Mouse (Mus musculus) lung, embryonic 14.5 days (tissue): ENCODE measurements around the gene Man1a2. TPM values are rescaled to one million over a fixed set of nuclear protein-coding genes. Genes with fewer than 3 reads are reported as not detected.

ENCODE experiments used
- ATAC-seq: fragments of 200-750 bp; cut with Nextera tagmentation; 2 replicates; pipeline ENCODE4 v1.8.0; 2017; ENCODE audit warnings: mild to moderate bottlenecking, moderate TSS enrichment, moderate library complexity; ENCODE audit not compliant: insufficient read depth
- DNase-seq: peaks from one replicate; pipeline ENCODE4 v3.0.0-alpha.2; 2015
- H3K27ac ChIP-seq: fragments of 300-500 bp; sonication (generic); 2 replicates; pipeline ENCODE4 v1.5.1; 2014; ENCODE audit warnings: low read depth, mild to moderate bottlenecking, moderate library complexity
- H3K27me3 ChIP-seq: fragments of 300-500 bp; sonication (generic); 2 replicates; pipeline ENCODE4 v1.6.1; 2014; ENCODE audit warnings: low read length, control low read depth; ENCODE audit not compliant: insufficient read depth
- H3K36me3 ChIP-seq: fragments of 300-500 bp; sonication (generic); 2 replicates; pipeline ENCODE4 v1.6.1; 2014; ENCODE audit warnings: control low read depth; ENCODE audit not compliant: insufficient read depth
- H3K4me1 ChIP-seq: fragments of 300-500 bp; sonication (generic); 2 replicates; pipeline ENCODE4 v1.6.1; 2014; ENCODE audit warnings: antibody characterized with exemption, control low read depth; ENCODE audit not compliant: insufficient read depth
- H3K4me2 ChIP-seq: fragments of 300-500 bp; sonication (generic); 2 replicates; pipeline ENCODE4 v1.6.1; 2014; ENCODE audit warnings: mild to moderate bottlenecking
- H3K4me3 ChIP-seq: fragments of 300-500 bp; sonication (generic); 2 replicates; pipeline ENCODE4 v1.5.1; 2014; ENCODE audit warnings: low read depth, low read length
- H3K9ac ChIP-seq: fragments of 300-500 bp; sonication (generic); 2 replicates; pipeline ENCODE4 v1.6.1; 2014
- H3K9me3 ChIP-seq: fragments of 300-500 bp; sonication (generic); 2 replicates; pipeline ENCODE4 v1.6.1; 2016; ENCODE audit warnings: low read depth, low read length, control low read depth
- CTCF ChIP-seq: IDR thresholded peaks from 2 replicates; pipeline ENCODE4 v1.5.1; 2016; ENCODE audit warnings: antibody characterized with exemption, low read depth
- WGBS: fragments of 180-500 bp; shearing (Covaris S2); extraction: QIAGEN DNeasy Blood & Tissue Kit; methylation state at CpG from one replicate; pipeline ENCODE4 v1.1.7; 2014; 5-methylcytosine and 5-hydroxymethylcytosine counted together
- polyA plus RNA-seq: library from polyadenylated mRNA; unstranded; fragments of >200 nt; fragmentation: Nextera tagmentation; extraction: Ambion mirVana; gene quantifications from 2 replicates; pipeline ENCODE4 v1.2.1, GENCODE M21; 2014

The Man1a2 gene
- polyA plus RNA-seq, 1 experiment from 2014 or later: 90.1 TPM

- H3K27ac ChIP-seq: no peak overlapping the region
- no peaks in the 10 kb centered on the region for H3K4me1 ChIP-seq
- no peak overlapping the region for H3K9ac ChIP-seq
- ATAC-seq (no peak), DNase-seq (no peak)
- no peak overlapping the region for H3K4me3 ChIP-seq
- no peaks in the 10 kb centered on the region for H3K9me3 ChIP-seq
- 96% methylated on average over 2 of the region's 2 CpGs for WGBS
- H3K36me3 ChIP-seq: no peaks in the 10 kb centered on the region
- H3K4me2 ChIP-seq: no peak overlapping the region
- H3K27me3 ChIP-seq: no peaks in the 10 kb centered on the region
- no peak for TF ChIP-seq CTCF
Measured at GRCm38 (mm10) chr3:100536686-100537085, 148.6 kb downstream of the Man1a2 start.

DNA sequence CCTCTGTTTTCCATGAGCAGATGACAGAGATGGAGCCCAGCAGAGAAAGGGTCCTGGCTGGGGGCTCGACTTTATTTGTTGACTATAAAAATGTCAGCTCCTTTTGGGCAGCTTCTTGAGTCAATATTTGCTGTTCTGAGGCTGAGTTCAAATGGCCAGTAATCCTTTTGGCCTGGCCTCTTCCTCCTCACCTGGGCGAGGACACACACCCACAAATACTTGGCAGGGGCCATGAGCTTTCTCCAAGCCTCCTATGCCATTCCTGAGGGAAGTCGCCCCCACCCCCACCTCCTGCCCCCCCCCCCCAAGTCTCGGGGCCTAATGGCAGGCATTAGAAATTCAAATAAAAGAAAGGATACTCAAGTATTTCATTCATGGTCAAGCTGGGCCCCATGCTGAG is 149.4 kb downstream of the Man1a2 start:
- 50% methylated on average over 4 of the region's 4 CpGs for WGBS
- Histone ChIP-seq H3K36me3 (no peaks in the 10 kb centered on the region), H3K9me3 (no peaks in the 10 kb centered on the region), H3K9ac (no peak overlapping the region), H3K4me1 (no peaks in the 10 kb centered on the region), H3K27ac (no peak overlapping the region), H3K4me3 (no peak overlapping the region), H3K27me3 (no peaks in the 10 kb centered on the region), H3K4me2 (no peak overlapping the region)
- ATAC-seq: no peak
- TF ChIP-seq CTCF: no peak
- DNase-seq: no peak

GRCm38 (mm10) chr3:100535298-100535697 is 150.0 kb downstream of the Man1a2 start:
- Histone ChIP-seq H3K4me2 (no peak overlapping the region), H3K9me3 (no peaks in the 10 kb centered on the region), H3K9ac (no peak overlapping the region), H3K27ac (no peak overlapping the region), H3K27me3 (no peaks in the 10 kb centered on the region), H3K36me3 (no peaks in the 10 kb centered on the region), H3K4me3 (no peak overlapping the region), H3K4me1 (no peaks in the 10 kb centered on the region)
- WGBS: 28% methylated on average over 3 of the region's 3 CpGs
- TF ChIP-seq CTCF: no peak
- no peak for DNase-seq
- no peak for ATAC-seq

GRCm38 (mm10) chr3:100534394-100534793 is 150.9 kb downstream of the Man1a2 start:
- Histone ChIP-seq H3K27me3 (no peaks in the 10 kb centered on the region), H3K4me2 (no peak overlapping the region), H3K4me1 (no peaks in the 10 kb centered on the region), H3K36me3 (no peaks in the 10 kb centered on the region), H3K27ac (no peak overlapping the region), H3K4me3 (no peak overlapping the region), H3K9me3 (no peaks in the 10 kb centered on the region), H3K9ac (no peak overlapping the region)
- TF ChIP-seq CTCF: no peak
- WGBS: 83% methylated on average over 3 of the region's 3 CpGs
- ATAC-seq (no peak), DNase-seq (no peak)

DNA sequence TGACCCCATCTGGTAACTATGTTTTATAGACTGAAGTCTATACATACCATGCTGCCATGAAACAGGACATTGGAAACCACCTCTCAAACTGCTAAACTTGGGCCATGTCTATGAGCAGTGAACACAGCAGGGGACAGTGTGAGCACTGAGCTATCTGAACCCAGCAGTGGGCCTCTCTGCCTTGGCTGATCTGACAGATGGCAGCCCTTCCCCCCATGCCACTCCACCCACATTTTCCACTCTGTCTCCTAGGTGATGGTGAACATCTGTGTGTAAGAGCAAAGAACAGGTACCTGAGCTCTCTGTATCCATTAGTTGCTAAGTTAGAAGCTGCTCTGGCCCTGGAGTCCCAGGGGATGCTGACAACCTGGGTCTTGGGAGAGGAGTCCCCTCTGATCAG is 151.9 kb downstream of the Man1a2 start:
- no peaks in the 10 kb centered on the region for H3K9me3 ChIP-seq
- DNase-seq (no peak), ATAC-seq (no peak)
- H3K4me3 ChIP-seq: no peak overlapping the region
- H3K4me2 ChIP-seq: no peak overlapping the region
- no peak for TF ChIP-seq CTCF
- H3K36me3 ChIP-seq: no peaks in the 10 kb centered on the region
- H3K4me1 ChIP-seq: no peaks in the 10 kb centered on the region
- no peak overlapping the region for H3K9ac ChIP-seq
- H3K27me3 ChIP-seq: no peaks in the 10 kb centered on the region
- H3K27ac ChIP-seq: no peak overlapping the region

GRCm38 (mm10) chr3:100530919-100531318 is 154.4 kb downstream of the Man1a2 start:
- no peak for TF ChIP-seq CTCF
- H3K4me2 ChIP-seq: no peak overlapping the region
- no peaks in the 10 kb centered on the region for H3K4me1 ChIP-seq
- no peaks in the 10 kb centered on the region for H3K27me3 ChIP-seq
- DNase-seq (no peak), ATAC-seq (no peak)
- H3K9me3 ChIP-seq: no peaks in the 10 kb centered on the region
- no peak overlapping the region for H3K9ac ChIP-seq
- WGBS: 79% methylated on average over 5 of the region's 5 CpGs
- H3K27ac ChIP-seq: no peak overlapping the region
- H3K4me3 ChIP-seq: no peak overlapping the region
- H3K36me3 ChIP-seq: no peaks in the 10 kb centered on the region

DNA sequence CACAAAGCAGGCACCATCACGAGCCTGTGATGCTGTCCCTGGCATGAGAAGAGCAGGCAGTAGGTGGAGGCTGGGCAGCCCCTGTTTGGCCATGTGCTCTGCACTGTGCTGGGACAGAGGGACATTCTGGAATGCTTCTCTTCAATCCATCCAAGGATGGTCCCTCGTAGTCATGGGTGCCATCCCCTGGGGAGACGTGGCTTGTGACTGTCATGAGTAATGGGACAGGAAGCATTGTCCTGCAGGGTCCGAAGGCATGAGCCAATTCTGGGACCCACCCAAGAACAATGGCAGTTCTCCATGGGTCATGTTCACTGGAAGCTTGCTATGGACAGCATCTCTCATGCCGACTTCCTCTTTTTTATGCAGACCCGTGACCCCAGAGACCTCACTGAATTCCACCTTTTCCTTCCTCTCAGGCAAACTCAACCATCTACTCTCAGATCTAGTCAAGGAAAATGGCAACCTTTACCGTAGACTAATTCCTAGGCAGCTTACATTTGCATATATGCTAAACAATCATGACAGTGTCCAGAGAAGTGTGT is 155.0 kb downstream of the Man1a2 start:
- WGBS: 80% methylated on average over 7 of the region's 7 CpGs
- H3K4me1 ChIP-seq: no peaks in the 10 kb centered on the region
- no peak for TF ChIP-seq CTCF
- ATAC-seq: no peak
- no peaks in the 10 kb centered on the region for H3K9me3 ChIP-seq
- no peak for DNase-seq
- H3K9ac ChIP-seq: no peak overlapping the region
- H3K4me2 ChIP-seq: no peak overlapping the region
- H3K27ac ChIP-seq: no peak overlapping the region
- no peaks in the 10 kb centered on the region for H3K36me3 ChIP-seq
- H3K27me3 ChIP-seq: no peaks in the 10 kb centered on the region
- H3K4me3 ChIP-seq: no peak overlapping the region

DNA sequence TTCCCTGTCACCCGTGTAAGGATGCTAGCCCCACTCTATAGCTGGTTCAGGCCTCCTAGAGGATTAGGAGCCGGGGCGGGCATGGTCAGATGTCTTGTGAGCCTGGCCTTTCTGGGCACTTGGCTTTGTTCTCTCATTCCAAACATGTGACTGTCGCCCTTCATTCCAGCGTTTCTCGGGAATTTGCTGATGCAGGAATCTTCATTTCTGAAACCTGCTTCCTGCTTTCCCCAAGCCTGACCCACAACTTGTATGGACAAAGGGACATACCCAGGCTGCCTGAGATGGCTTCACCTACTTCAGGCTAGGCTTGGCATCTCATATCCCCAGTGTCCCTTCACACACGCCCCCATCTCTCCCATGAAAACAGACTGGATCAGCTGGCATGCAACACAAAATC is 162.6 kb downstream of the Man1a2 start:
- H3K9me3 ChIP-seq: no peaks in the 10 kb centered on the region
- no peak for DNase-seq
- no peak overlapping the region for H3K27ac ChIP-seq
- no peaks in the 10 kb centered on the region for H3K27me3 ChIP-seq
- no peak overlapping the region for H3K4me3 ChIP-seq
- ATAC-seq: no peak
- no peak overlapping the region for H3K4me2 ChIP-seq
- no peaks in the 10 kb centered on the region for H3K4me1 ChIP-seq
- no peak overlapping the region for H3K9ac ChIP-seq
- no peak for TF ChIP-seq CTCF
- no peaks in the 10 kb centered on the region for H3K36me3 ChIP-seq
- WGBS: 64% methylated on average over 7 of the region's 7 CpGs
